Mouse (Mus musculus) CH12.LX (cell line): ENCODE data around the gene Naa38.

Source experiments
- CHD2 ChIP-seq: IDR thresholded peaks from 2 replicates; pipeline ENCODE4 v1.6.1; 2011; ENCODE audit warnings: low read length, improper control_type of control experiment
- CTCF ChIP-seq, 2 experiments: IDR thresholded peaks in 1 of 2; conservative IDR thresholded peaks in 1 of 2; 2 replicates each; pipeline ENCODE4 v1.5.1; 2011 to 2012; ENCODE audit warnings: low read depth in 2 of 2, low read length in 2 of 2, improper control_type of control experiment in 1 of 2, inconsistent platforms in 1 of 2, mild to moderate bottlenecking in 1 of 2, moderate library complexity in 1 of 2
- ELF1 ChIP-seq: IDR thresholded peaks from 2 replicates; pipeline ENCODE4 v1.6.1; 2014; ENCODE audit warnings: low read depth, mild to moderate bottlenecking, inconsistent platforms, low read length, improper control_type of control experiment
- KAT2A ChIP-seq: IDR thresholded peaks from 2 replicates; pipeline ENCODE4 v1.6.1; 2012; ENCODE audit warnings: low read length, improper control_type of control experiment, inconsistent platforms; ENCODE audit not compliant: insufficient replicate concordance
- MAFK ChIP-seq: IDR thresholded peaks from 2 replicates; pipeline ENCODE4 v1.6.1; 2011; ENCODE audit warnings: low read length, improper control_type of control experiment; ENCODE audit not compliant: insufficient replicate concordance
- MYC ChIP-seq: IDR thresholded peaks from 2 replicates; pipeline ENCODE4 v1.6.1; 2011; ENCODE audit warnings: low read depth, mild to moderate bottlenecking, improper control_type of control experiment, low read length
- NELFE ChIP-seq: IDR thresholded peaks from 2 replicates; pipeline ENCODE4 v1.6.1; 2011; ENCODE audit warnings: low read depth, low read length, improper control_type of control experiment
- POLR2A ChIP-seq: IDR thresholded peaks from 2 replicates; pipeline ENCODE4 v1.6.1; 2011; ENCODE audit warnings: low read depth, mild to moderate bottlenecking, improper control_type of control experiment, low read length
- SMC3 ChIP-seq: IDR thresholded peaks from 2 replicates; pipeline ENCODE4 v1.6.1; 2011; ENCODE audit warnings: low read depth, low read length, improper control_type of control experiment
- UBTF ChIP-seq: IDR thresholded peaks from 2 replicates; pipeline ENCODE4 v1.6.1; 2012; ENCODE audit warnings: low read depth, mild to moderate bottlenecking, inconsistent platforms, low read length, improper control_type of control experiment, moderate library complexity
- ZC3H11A ChIP-seq: IDR thresholded peaks from 2 replicates; pipeline ENCODE4 v1.6.1; 2012; ENCODE audit warnings: low read depth, mild to moderate bottlenecking, inconsistent platforms, low read length, improper control_type of control experiment

DNA sequence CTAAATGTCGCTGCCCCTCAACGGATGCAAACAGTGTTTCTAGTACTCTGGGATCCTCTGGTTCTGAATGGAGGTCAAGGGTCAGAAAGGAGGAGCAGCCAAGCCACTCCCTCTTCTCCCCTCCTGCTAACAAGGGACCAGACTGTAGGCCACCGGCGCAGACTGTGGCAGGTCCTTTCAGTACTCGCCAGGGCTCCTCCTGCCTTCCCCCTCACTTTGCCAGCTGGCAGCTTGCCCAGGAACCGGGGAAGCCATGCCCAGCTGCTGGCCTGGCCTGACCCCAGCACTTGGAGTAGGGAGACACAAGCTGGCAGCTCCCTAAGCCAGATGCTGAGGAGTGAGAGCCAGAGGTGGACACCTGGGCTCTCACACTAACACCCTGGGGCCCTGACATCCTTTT is 30.4 kb upstream of the Naa38 start:
- TF ChIP-seq SMC3 (no peak), POLR2A (no peak), MYC (no peak), CTCF (conservative IDR thresholded peaks at IDR 0.05 in 1 of 2, IDR thresholded peaks at IDR 0.05 in 1 of 2; ENCODE audit: low read depth in 2 of 2, low read length in 2 of 2) (no peak), KAT2A (no peak), MAFK (no peak), ZC3H11A (no peak), NELFE (no peak), CHD2 (no peak), ELF1 (no peak), UBTF (no peak)
